Mouse (Mus musculus) stomach, embryonic 15.5 days (tissue): Measurements from ENCODE around the gene Oaz3. TPM values are rescaled to one million over a fixed set of nuclear protein-coding genes. Genes with fewer than 3 reads are reported as not detected.

Source experiments
- polyA plus RNA-seq: library from polyadenylated mRNA; unstranded; fragments of >200 nt; fragmentation: Nextera tagmentation; extraction: Ambion mirVana; gene quantifications from 2 replicates; pipeline ENCODE4 v1.2.1, GENCODE M21; 2015

The Oaz3 gene
- polyA plus RNA-seq, 1 experiment from 2014 or later = 1.5 TPM

Other genes with a start within 250 kb of the Oaz3 start
- gene Gm5286, start 247.2 kb downstream of the Oaz3 start, polyA plus RNA-seq = not detected in 2 replicates
- gene Gm4778, start 179.9 kb downstream of the Oaz3 start, polyA plus RNA-seq = not detected in 2 replicates
- gene Them4, start 133.8 kb downstream of the Oaz3 start, polyA plus RNA-seq = 11.2 and 11.9 TPM in 2 replicates
- gene Them5, start 101.8 kb downstream of the Oaz3 start, polyA plus RNA-seq = 5.2 and 10.4 TPM in 2 replicates
- 1.4 and 2.0 TPM in 2 replicates for gene C2cd4d, start 81.5 kb downstream of the Oaz3 start, polyA plus RNA-seq
- gene Rorc, start 71.1 kb downstream of the Oaz3 start, polyA plus RNA-seq = 7.0 and 7.6 TPM in 2 replicates
- 0.49 and 0.51 TPM in 2 replicates for gene Lingo4, start 45.4 kb downstream of the Oaz3 start, polyA plus RNA-seq
- 9.4 and 10.6 TPM in 2 replicates for gene Tdrkh, start 30.6 kb downstream of the Oaz3 start, polyA plus RNA-seq
- 66.3 and 68.6 TPM in 2 replicates for gene Mrpl9, start 597 bp downstream of the Oaz3 start, polyA plus RNA-seq
- gene Celf3, start 34.4 kb upstream of the Oaz3 start, polyA plus RNA-seq = 23.0 and 25.8 TPM in 2 replicates
- 4.6 and 5.3 TPM in 2 replicates for gene Riiad1, start 36.4 kb upstream of the Oaz3 start, polyA plus RNA-seq
- gene Snx27, start 138.8 kb upstream of the Oaz3 start, polyA plus RNA-seq = 37.4 and 41.6 TPM in 2 replicates
- gene Gm10972, start 199.2 kb upstream of the Oaz3 start, polyA plus RNA-seq = not detected in 2 replicates
- gene Tuft1, start 215.0 kb upstream of the Oaz3 start, polyA plus RNA-seq = 12.8 and 13.7 TPM in 2 replicates
- 6.2 and 6.3 TPM in 2 replicates for gene Selenbp2, start 249.6 kb upstream of the Oaz3 start, polyA plus RNA-seq